In the genomic region with DNA sequence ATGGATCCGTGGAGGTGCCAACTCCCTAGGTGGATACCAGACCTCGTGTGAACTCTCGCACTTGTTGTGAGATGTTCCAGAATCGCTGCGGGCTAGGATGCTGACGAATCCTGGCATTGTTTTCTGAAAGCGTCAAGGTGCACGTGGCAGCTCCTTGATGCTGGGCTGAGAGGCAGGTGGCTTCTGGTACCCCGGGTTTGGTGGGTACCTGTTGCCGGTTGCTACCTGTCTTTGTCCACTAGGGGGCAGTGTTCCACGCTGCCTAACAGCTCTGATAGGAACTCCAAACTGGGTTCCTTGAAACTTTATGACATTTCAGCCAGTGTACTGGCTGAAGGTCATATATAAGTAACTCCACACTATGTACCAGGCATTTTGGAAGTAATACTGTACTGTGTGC, we compare ENCODE assay signal across 8 mouse cellular contexts. TPM values are rescaled to one million over a fixed set of nuclear protein-coding genes. Genes with fewer than 3 reads are reported as not detected.
DNase-seq lines count a peak whose midpoint lies in the region; ATAC-seq and TF ChIP-seq lines count a peak whose summit lies in the region.

No protein-coding gene starts in this region.

- peak; percentile 77; the same call in 1 of the 2 replicates for TF ChIP-seq CTCF in small intestine, adult 2 months (IDR thresholded peaks at IDR 0.05; ENCODE audit: extremely low read depth, insufficient read length, insufficient replicate concordance, low read depth, low read length)

- no peak overlapping the region for H3K9ac ChIP-seq in forebrain, embryonic 15.5 days (replicated peaks)

- H3K4me2 ChIP-seq in forebrain, embryonic 15.5 days (replicated peaks): no peak overlapping the region

- 20% methylated on average over 11 of the region's 11 CpGs for WGBS in forebrain, embryonic 10.5 days
- WGBS in forebrain, embryonic 15.5 days: 19% methylated on average over 11 of the region's 11 CpGs
- 23% methylated on average over 11 of the region's 11 CpGs for WGBS in embryonic facial prominence, embryonic 10.5 days
- 34% methylated on average over 11 of the region's 11 CpGs for WGBS in small intestine, adult 2 months

- H3K27me3 ChIP-seq in forebrain, embryonic 10.5 days (ENCODE audit: poor library complexity, severe bottlenecking): no peaks in the 10 kb centered on the region
- H3K27me3 ChIP-seq in forebrain, embryonic 15.5 days: no peaks in the 10 kb centered on the region
- no peaks in the 10 kb centered on the region for H3K27me3 ChIP-seq in embryonic facial prominence, embryonic 10.5 days (replicated peaks; ENCODE audit: low read depth, poor library complexity, severe bottlenecking)
- H3K27me3 ChIP-seq in small intestine, adult 2 months (ENCODE audit: control insufficient read depth, insufficient read depth, low read length): no peaks in the 10 kb centered on the region

- no peaks in the 10 kb centered on the region for H3K4me1 ChIP-seq in forebrain, embryonic 10.5 days
- H3K4me1 ChIP-seq in forebrain, embryonic 15.5 days: no peaks in the 10 kb centered on the region
- H3K4me1 ChIP-seq in embryonic facial prominence, embryonic 10.5 days: no peaks in the 10 kb centered on the region; the same call in 1 of the 2 replicates
- peaks cover 7% of the 10 kb centered on the region; the same call in 1 of the 2 replicates for H3K4me1 ChIP-seq in small intestine, adult 2 months (ENCODE audit: control insufficient read depth, insufficient read depth, insufficient read length, low read length)

- H3K27ac ChIP-seq in forebrain, embryonic 10.5 days: no peak overlapping the region
- no peak overlapping the region for H3K27ac ChIP-seq in forebrain, embryonic 15.5 days (replicated peaks)
- no peak overlapping the region for H3K27ac ChIP-seq in embryonic facial prominence, embryonic 10.5 days (replicated peaks)
- H3K27ac ChIP-seq in small intestine, adult 2 months (ENCODE audit: insufficient read depth, low read depth, low read length): no peak overlapping the region

- no peak; the same call in 1 of the 2 replicates for ATAC-seq in forebrain, embryonic 15.5 days (replicated peaks)

- peaks cover 24% of the 10 kb centered on the region for H3K36me3 ChIP-seq in forebrain, embryonic 10.5 days (replicated peaks)
- H3K36me3 ChIP-seq in forebrain, embryonic 15.5 days: no peaks in the 10 kb centered on the region
- H3K36me3 ChIP-seq in embryonic facial prominence, embryonic 10.5 days (replicated peaks): peaks cover 37% of the 10 kb centered on the region
- peaks cover 2% of the 10 kb centered on the region; the same call in 1 of the 2 replicates for H3K36me3 ChIP-seq in small intestine, adult 2 months (ENCODE audit: control insufficient read depth, insufficient read depth, low read length)

- no peak for TF ChIP-seq POLR2A in small intestine, adult 2 months (IDR thresholded peaks at IDR 0.05; ENCODE audit: low read depth, low read length)

- DNase-seq in forebrain, embryonic 10.5 days (ENCODE audit: extremely low spot score, low spot score): peak; percentile 69
- DNase-seq in urinary bladder, postnatal 14 days (ENCODE audit: low spot score): peak; percentile 58
- DNase-seq in urinary bladder, postnatal 4 days (ENCODE audit: low spot score in 2 of 2): no peak
- DNase-seq in embryonic facial prominence, embryonic 10.5 days (ENCODE audit: low spot score): peak; percentile 67
- DNase-seq in kidney, postnatal 25 days: peak; percentile 55 to 70
- peak; percentile 57 for DNase-seq in lung, postnatal 14 days

- H3K9me3 ChIP-seq in forebrain, embryonic 10.5 days: peaks cover 12% of the 10 kb centered on the region; the same call in 1 of the 2 replicates
- H3K9me3 ChIP-seq in forebrain, embryonic 15.5 days: no peaks in the 10 kb centered on the region
- peaks cover 9% of the 10 kb centered on the region; the same call in 1 of the 2 replicates for H3K9me3 ChIP-seq in embryonic facial prominence, embryonic 10.5 days

- H3K4me3 ChIP-seq in forebrain, embryonic 10.5 days: no peak overlapping the region
- H3K4me3 ChIP-seq in forebrain, embryonic 15.5 days: no peak overlapping the region
- H3K4me3 ChIP-seq in embryonic facial prominence, embryonic 10.5 days: no peak overlapping the region
- H3K4me3 ChIP-seq in small intestine, adult 2 months (ENCODE audit: low read depth, low read length): no peak overlapping the region

RNA-seq across cellular contexts. Expression of gene Tmppe, which starts 14.8 kb away (rescaled TPM):
- 10.1 and 10.7 TPM in 2 replicates for polyA plus RNA-seq in forebrain, embryonic 10.5 days (2016; fragmentation: Nextera tagmentation; extraction: Ambion mirVana)
- polyA plus RNA-seq in forebrain, embryonic 15.5 days (2015; fragmentation: Nextera tagmentation; extraction: Ambion mirVana): 7.5 and 7.7 TPM in 2 replicates
- polyA plus RNA-seq in embryonic facial prominence, embryonic 10.5 days (2016; fragmentation: Nextera tagmentation; extraction: Ambion mirVana): 11.8 and 14.1 TPM in 2 replicates
- polyA plus RNA-seq in small intestine, adult 2 months (2012; rRNA removed): 3.8 and 4.6 TPM in 2 replicates

RNA-seq across cellular contexts. Expression of gene Glb1, which starts 14.8 kb away (rescaled TPM):
- polyA plus RNA-seq in forebrain, embryonic 10.5 days (2016; fragmentation: Nextera tagmentation; extraction: Ambion mirVana): 22.6 and 22.8 TPM in 2 replicates
- polyA plus RNA-seq in forebrain, embryonic 15.5 days (2015; fragmentation: Nextera tagmentation; extraction: Ambion mirVana): 21.6 and 21.9 TPM in 2 replicates
- 22.0 and 22.8 TPM in 2 replicates for polyA plus RNA-seq in embryonic facial prominence, embryonic 10.5 days (2016; fragmentation: Nextera tagmentation; extraction: Ambion mirVana)
- 15.5 and 25.4 TPM in 2 replicates for polyA plus RNA-seq in small intestine, adult 2 months (2012; rRNA removed)

RNA-seq across cellular contexts. Expression of gene Crtap, which starts 25.2 kb away (rescaled TPM):
- 30.7 and 31.6 TPM in 2 replicates for polyA plus RNA-seq in forebrain, embryonic 10.5 days (2016; fragmentation: Nextera tagmentation; extraction: Ambion mirVana)
- 19.9 and 20.2 TPM in 2 replicates for polyA plus RNA-seq in forebrain, embryonic 15.5 days (2015; fragmentation: Nextera tagmentation; extraction: Ambion mirVana)
- 44.4 and 52.2 TPM in 2 replicates for polyA plus RNA-seq in embryonic facial prominence, embryonic 10.5 days (2016; fragmentation: Nextera tagmentation; extraction: Ambion mirVana)
- polyA plus RNA-seq in small intestine, adult 2 months (2012; rRNA removed): 21.9 and 28.8 TPM in 2 replicates

Comparison
In these comparisons a context has a peak if more than half of its experiments do, and no peak if none do; other contexts are left out.
1. DNase-seq: peak in forebrain, embryonic 10.5 days (single experiment), urinary bladder, postnatal 14 days (single experiment), embryonic facial prominence, embryonic 10.5 days (single experiment), kidney, postnatal 25 days (2 of 2) and lung, postnatal 14 days (single experiment); none in urinary bladder, postnatal 4 days (0 of 2).